Mouse (Mus musculus) intestine, embryonic 15.5 days (tissue): ENCODE results near the gene Tradd. TPM values are rescaled to one million over a fixed set of nuclear protein-coding genes. Genes with fewer than 3 reads are reported as not detected.
"Not testable (repeated sequence)": the region's sequence is repeated elsewhere in the genome, so short reads cannot be mapped to it uniquely, and the experiment has no call there.

Experiments
- ATAC-seq: fragments of 200-750 bp; cut with Nextera tagmentation; 2 replicates; pipeline ENCODE4 v1.8.0; 2017; ENCODE audit warnings: moderate TSS enrichment, moderate library complexity
- H3K27ac ChIP-seq: fragments of 300-500 bp; sonication (generic); 2 replicates; pipeline ENCODE4 v1.5.1; 2015; ENCODE audit warnings: mild to moderate bottlenecking, inconsistent platforms
- H3K27me3 ChIP-seq: fragments of 300-500 bp; sonication (generic); replicated peaks from 2 replicates; pipeline ENCODE4 v1.6.1; 2015; ENCODE audit warnings: inconsistent platforms
- H3K36me3 ChIP-seq: fragments of 300-500 bp; sonication (generic); 2 replicates; pipeline ENCODE4 v1.6.1; 2015; ENCODE audit warnings: inconsistent platforms
- H3K4me1 ChIP-seq: fragments of 300-500 bp; sonication (generic); replicated peaks from 2 replicates; pipeline ENCODE4 v1.6.1; 2015; ENCODE audit warnings: inconsistent platforms
- H3K4me2 ChIP-seq: fragments of 300-500 bp; sonication (generic); replicated peaks from 2 replicates; pipeline ENCODE4 v1.6.1; 2015; ENCODE audit warnings: mild to moderate bottlenecking, inconsistent platforms
- H3K4me3 ChIP-seq: fragments of 300-500 bp; sonication (generic); replicated peaks from 2 replicates; pipeline ENCODE4 v1.5.1; 2015; ENCODE audit warnings: inconsistent platforms
- H3K9ac ChIP-seq: fragments of 300-500 bp; sonication (generic); 2 replicates; pipeline ENCODE4 v1.6.1; 2015; ENCODE audit warnings: inconsistent platforms
- H3K9me3 ChIP-seq: fragments of 300-500 bp; sonication (generic); 2 replicates; pipeline ENCODE4 v1.6.1; 2016; ENCODE audit warnings: inconsistent platforms
- WGBS: fragments of 180-500 bp; shearing (Covaris S2); methylation state at CpG from one replicate; pipeline ENCODE4 v1.1.7; 2015; 5-methylcytosine and 5-hydroxymethylcytosine counted together
- polyA plus RNA-seq: library from polyadenylated mRNA; unstranded; fragments of >200 nt; fragmentation: Nextera tagmentation; extraction: Ambion mirVana; gene quantifications from 2 replicates; pipeline ENCODE4 v1.2.1, GENCODE M21; 2015

Gene Tradd
- polyA plus RNA-seq, 1 experiment from 2014 or later = 39.2 TPM

DNA sequence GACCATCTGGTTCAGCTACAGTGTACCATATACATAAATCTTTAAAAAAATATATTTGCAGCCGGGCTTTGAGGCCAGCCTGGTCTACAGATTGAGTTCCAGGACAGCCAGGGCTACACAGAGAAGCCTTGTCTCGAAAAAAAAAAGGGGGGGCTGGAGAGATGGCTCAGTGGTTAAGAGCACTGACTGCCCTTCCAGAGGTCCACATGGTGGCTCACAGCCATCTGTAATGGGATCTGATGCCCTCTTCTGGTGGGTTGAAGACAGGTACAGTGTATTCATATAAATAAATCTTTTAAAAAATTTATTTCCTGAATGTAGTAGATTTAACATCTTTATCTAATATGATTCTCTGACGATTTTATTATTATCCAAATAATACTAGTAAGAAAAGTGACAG, 27.4 kb upstream of the Tradd start:
- not testable (repeated sequence) for H3K27ac ChIP-seq, H3K9ac ChIP-seq, H3K4me2 ChIP-seq, ATAC-seq, H3K36me3 ChIP-seq, H3K9me3 ChIP-seq, H3K4me3 ChIP-seq
- 69% methylated on average over 3 of the region's 3 CpGs for WGBS
- peaks cover 11% of the 10 kb centered on the region for H3K27me3 ChIP-seq
- H3K4me1 ChIP-seq = peaks cover 11% of the 10 kb centered on the region

DNA sequence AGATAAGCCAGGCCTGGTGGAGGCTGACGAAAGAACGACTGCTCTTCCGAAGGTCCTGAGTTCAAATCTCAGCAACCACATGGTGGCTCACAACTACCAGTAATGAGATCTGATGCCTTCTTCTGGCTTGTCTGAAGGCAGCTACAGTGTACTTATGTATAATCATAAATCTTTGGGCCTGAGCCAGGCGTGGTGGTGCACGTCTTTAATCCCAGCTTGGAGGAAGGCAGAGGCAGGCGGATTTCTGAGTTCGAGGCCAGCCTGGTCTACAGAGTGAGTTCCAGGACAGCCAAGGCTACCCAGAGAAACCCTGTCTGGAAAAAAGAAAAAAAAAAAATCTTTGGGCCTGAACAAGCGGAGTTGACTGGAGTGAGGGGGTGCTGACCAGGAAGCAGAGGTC, 27.0 kb upstream of the Tradd start:
- not testable (repeated sequence) for H3K4me3 ChIP-seq, H3K36me3 ChIP-seq, ATAC-seq, H3K9me3 ChIP-seq, H3K27ac ChIP-seq, H3K4me2 ChIP-seq, H3K9ac ChIP-seq
- WGBS = 85% methylated on average over 8 of the region's 8 CpGs
- Histone ChIP-seq H3K27me3 (peaks cover 11% of the 10 kb centered on the region), H3K4me1 (peaks cover 11% of the 10 kb centered on the region)

DNA sequence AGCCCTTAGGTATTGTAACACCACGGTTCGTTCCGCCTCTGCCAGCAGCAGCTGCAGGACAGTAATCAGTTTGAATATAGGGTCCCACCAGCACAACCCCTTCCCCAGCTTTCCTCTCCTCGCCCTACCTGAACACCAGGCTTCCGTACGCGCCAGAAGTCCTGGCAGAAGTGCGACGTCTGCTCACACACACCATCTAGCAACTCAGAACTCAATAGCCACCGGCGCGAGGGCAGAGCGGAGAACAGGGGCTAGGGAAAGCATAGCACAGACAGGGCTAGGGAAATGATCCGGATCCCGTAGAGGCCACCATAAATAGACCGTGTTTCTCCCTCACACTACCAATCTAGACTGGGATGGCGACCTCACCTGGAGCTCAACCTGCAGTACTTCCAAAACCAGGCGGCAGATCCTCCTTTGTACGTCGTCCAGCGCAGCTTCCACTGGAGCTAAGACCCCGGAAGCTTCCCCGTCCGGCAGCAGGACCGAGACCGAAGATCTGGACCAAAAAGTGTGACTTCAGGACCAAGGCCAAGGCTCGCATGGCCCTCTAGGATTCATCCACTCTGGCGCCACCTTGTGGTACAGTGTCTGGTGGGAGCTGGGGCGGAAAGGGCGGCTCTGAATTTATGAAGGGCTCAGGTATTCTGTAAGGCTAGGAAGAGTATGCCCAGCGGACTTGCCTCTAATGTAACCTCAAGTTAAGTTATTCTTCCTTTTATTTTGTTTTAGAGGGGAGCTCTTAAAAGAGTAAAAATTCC, 26.3 kb upstream of the Tradd start:
- 7% methylated on average over 31 of the region's 31 CpGs for WGBS

DNA sequence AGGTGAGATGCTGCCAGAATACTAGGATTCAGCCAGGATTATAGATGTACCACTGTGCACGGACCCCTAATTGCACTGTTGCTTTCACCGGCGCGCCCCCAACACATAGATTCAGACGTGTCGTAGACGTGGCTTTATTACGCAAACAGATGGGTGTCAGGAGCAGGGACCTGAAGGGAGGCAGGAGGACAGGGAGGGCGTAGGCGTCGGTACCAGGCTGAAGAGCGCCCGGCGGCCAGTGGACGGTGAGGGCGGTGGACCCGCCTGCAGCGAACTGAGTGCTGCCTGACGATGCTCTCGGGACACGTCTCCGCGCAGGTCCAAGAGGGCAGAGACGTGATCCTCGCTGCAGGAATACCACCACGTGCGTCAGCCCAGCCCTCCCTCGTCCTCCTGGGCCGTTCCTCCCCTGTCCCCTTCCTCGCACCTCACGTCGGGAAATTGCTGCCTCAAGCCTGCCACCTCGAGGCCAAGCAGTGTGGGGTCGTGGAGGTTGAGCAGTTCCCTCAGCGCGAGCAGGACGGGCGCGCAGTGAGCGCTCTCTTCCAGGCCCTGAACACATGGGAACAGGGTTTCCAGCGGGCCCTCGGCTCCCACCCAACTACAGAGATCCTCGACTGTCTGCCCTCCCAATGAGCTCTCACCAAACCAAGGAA, 25.5 kb upstream of the Tradd start, which contains the start of gene 4931428F04Rik:
4931428F04Rik (minus strand) TSS at position 60 of the 656 bp plus-strand sequence.
- Histone ChIP-seq H3K27me3 (peaks cover 11% of the 10 kb centered on the region), H3K9ac (peak within 1 kb of the TSS; percentile 38; the same call in 1 of the 2 replicates), H3K4me1 (peaks cover 11% of the 10 kb centered on the region), H3K27ac (peak within 1 kb of the TSS; percentile 56; the same call in 1 of the 2 replicates), H3K9me3 (no peaks in the 10 kb centered on the region), H3K4me3 (peak within 1 kb of the TSS; percentile 48), H3K36me3 (no peaks in the 10 kb centered on the region), H3K4me2 (peak within 1 kb of the TSS; percentile 86)
- peak; percentile 30 for ATAC-seq
- WGBS = 1% methylated on average over 43 of the region's 43 CpGs

More for the DNA sequence above, 26.3 kb upstream of the Tradd start:
- Histone ChIP-seq H3K9ac (no peak overlapping the region), H3K4me2 (peak overlapping the region; percentile 86), H3K9me3 (no peaks in the 10 kb centered on the region), H3K36me3 (no peaks in the 10 kb centered on the region), H3K27ac (no peak overlapping the region), H3K4me1 (peaks cover 11% of the 10 kb centered on the region), H3K4me3 (peak overlapping the region; percentile 48; the same call in 1 of the 2 replicates), H3K27me3 (peaks cover 11% of the 10 kb centered on the region)
- no peak for ATAC-seq

DNA sequence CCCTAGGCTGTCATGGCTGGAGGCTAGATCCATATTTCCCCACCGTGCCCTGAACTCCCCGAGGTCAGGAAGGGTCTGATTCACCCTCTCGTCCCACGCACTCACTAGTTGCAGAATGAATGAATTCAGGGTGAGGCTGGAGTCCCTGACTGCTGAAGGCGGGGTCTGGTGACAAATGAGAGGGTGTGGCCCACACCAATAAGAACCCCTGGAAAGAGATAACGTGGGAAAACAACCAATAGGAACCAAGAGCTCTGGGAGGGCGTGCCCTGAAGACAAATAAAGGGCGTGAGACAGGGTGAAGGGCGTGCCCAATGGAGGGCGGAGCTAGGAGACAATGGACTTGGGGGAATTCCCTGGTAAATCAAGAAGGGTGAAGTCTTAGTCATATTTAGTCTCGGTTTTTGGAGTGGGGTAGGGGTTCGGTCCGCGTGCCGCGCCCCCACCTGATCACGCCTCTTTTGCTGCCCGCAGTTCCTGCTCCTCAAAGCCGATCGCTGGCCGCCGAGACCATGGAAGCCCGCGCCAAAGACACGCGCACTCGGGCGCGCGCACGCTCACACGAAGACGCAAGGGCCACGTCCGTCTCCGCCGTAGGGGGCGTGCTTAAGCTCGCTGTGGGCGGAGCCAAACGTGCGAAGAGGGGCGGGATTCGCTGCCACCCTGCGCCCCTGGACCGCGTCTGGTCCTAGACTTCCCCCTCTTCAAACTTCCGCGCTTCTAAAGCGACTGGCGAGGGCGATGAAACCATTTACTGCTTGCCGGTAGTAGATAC, 24.7 kb upstream of the Tradd start:
- Histone ChIP-seq H3K9me3 (no peaks in the 10 kb centered on the region), H3K27ac (peak overlapping the region; percentile 56; the same call in 1 of the 2 replicates), H3K36me3 (no peaks in the 10 kb centered on the region), H3K9ac (peak overlapping the region; percentile 38; the same call in 1 of the 2 replicates), H3K27me3 (peaks cover 11% of the 10 kb centered on the region), H3K4me2 (peak overlapping the region; percentile 86), H3K4me3 (peak overlapping the region; percentile 48), H3K4me1 (peaks cover 11% of the 10 kb centered on the region)
- peak; percentile 95 for ATAC-seq
- under 1% methylated on average over 53 of the region's 53 CpGs for WGBS

DNA sequence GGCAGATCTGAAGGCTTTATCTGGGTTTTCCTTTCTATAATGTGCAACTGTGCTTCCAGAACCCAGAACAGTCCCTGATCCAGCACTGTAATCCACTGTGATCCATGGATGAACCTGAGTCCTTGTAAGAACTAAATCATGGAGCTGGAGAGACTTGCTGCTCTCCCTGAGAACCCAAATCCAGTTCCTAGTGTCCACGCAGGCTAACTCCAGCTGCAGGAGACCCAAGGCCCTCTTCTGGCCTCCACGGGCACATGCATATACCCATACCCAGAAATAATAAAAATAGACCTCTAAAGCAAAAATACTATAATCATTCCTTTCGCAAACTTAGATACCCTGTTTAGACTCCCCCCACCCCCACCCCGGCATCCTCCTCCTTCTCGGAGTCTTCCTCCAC, 23.8 kb upstream of the Tradd start:
- Histone ChIP-seq H3K27ac (no peak overlapping the region), H3K36me3 (no peaks in the 10 kb centered on the region), H3K9ac (no peak overlapping the region), H3K4me3 (no peak overlapping the region), H3K4me1 (peaks cover 11% of the 10 kb centered on the region), H3K9me3 (no peaks in the 10 kb centered on the region), H3K4me2 (peak overlapping the region; percentile 86; the same call in 1 of the 2 replicates), H3K27me3 (peaks cover 11% of the 10 kb centered on the region)
- ATAC-seq = no peak
- 86% methylated on average over 5 of the region's 5 CpGs for WGBS

DNA sequence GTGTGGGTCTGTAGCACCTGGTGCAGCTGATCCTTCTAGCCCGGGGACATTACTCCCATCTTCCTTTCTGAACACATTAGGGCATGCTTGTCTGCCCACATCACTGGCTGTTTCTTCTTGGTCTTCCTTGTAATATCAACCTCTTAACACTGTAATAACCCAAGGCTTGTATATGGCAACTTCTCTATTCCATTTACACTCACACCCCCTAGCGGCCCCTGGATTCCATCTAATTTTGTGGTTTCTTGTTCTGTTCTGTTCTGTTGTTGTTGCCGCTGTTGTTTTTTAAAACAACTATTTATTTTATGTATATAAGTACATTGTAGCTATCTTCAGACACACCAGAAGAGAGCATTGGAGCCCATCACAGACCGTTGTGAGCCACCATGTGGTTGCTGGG, 22.5 kb upstream of the Tradd start:
- ATAC-seq = no peak
- 83% methylated on average over 4 of the region's 4 CpGs for WGBS
- Histone ChIP-seq H3K27ac (no peak overlapping the region), H3K9me3 (no peaks in the 10 kb centered on the region), H3K4me1 (peaks cover 11% of the 10 kb centered on the region), H3K9ac (no peak overlapping the region), H3K36me3 (no peaks in the 10 kb centered on the region), H3K27me3 (peaks cover 11% of the 10 kb centered on the region), H3K4me2 (no peak overlapping the region), H3K4me3 (no peak overlapping the region)

DNA sequence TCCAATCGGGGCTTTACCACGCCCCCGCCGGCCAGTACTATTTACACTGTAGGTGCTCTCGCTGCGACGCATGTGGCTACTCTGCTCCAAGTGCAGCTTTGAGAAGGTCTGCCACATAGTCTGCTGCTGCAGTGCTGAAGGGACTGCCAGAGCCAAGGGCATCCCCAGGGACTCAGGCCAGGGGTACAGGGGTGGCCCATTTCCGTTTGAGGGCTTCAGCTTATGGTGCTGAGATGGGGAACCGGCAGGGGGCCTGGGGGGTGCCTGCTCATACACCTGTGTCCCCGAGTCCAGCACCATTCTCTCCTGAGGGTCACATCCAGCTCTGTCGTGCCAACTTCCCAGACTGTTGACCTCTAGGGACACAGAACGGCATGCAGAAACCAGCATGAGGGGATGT, 21.1 kb upstream of the Tradd start:
- Histone ChIP-seq H3K9me3 (no peaks in the 10 kb centered on the region), H3K4me3 (no peak overlapping the region), H3K27me3 (peaks cover 7% of the 10 kb centered on the region), H3K9ac (no peak overlapping the region), H3K4me1 (peaks cover 7% of the 10 kb centered on the region), H3K27ac (no peak overlapping the region), H3K4me2 (no peak overlapping the region), H3K36me3 (no peaks in the 10 kb centered on the region)
- WGBS = 54% methylated on average over 12 of the region's 12 CpGs
- ATAC-seq = no peak

DNA sequence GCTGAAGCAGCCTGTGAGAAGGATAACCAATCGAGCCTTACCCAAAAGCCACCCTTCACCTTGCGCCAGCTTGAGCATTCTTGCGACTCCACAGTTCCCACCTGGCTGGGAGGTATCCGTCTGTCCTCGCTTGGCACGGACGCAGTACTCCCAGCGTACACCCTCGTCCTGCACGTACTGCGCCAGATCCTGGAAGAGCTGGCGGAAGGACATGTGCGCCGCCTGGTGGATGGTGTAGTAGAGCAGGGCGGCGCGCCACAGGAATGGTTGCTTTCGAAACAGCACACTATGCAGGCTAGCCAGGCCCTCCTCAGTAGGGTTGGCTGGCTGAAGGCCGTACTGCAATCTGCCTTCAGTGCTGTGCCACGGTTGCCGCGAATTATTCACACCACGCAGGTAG, 18.7 kb upstream of the Tradd start:
- H3K9me3 ChIP-seq = no peaks in the 10 kb centered on the region
- no peak overlapping the region for H3K27ac ChIP-seq
- no peak overlapping the region for H3K4me2 ChIP-seq
- WGBS = 33% methylated on average over 23 of the region's 23 CpGs
- no peak overlapping the region for H3K9ac ChIP-seq
- H3K4me1 ChIP-seq = peaks cover 10% of the 10 kb centered on the region
- no peaks in the 10 kb centered on the region for H3K36me3 ChIP-seq
- H3K4me3 ChIP-seq = no peak overlapping the region
- ATAC-seq = peak; percentile 80
- peaks cover 20% of the 10 kb centered on the region for H3K27me3 ChIP-seq

DNA sequence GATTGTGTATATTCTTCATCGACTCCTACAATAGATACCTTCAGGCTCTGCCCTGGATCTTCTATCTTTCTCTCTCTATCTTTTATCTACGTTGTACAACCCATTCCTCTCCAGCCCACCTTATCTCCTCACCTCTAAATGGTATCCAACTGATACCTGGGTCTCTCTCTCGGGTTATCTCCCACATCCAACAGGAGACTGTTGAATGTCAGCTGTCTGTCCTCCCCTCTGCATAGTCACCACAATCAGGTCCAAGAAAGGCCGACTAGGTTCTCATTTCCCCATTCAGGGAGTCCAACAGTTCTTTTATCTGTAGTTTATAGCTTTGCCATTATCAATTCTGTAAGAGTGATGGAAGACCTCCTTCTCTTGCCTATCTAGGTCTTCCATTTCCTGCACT, 17.8 kb upstream of the Tradd start:
- no peak overlapping the region for H3K4me2 ChIP-seq
- ATAC-seq = no peak
- WGBS = 87% methylated on average over 4 of the region's 4 CpGs
- peaks cover 10% of the 10 kb centered on the region for H3K4me1 ChIP-seq
- no peaks in the 10 kb centered on the region for H3K36me3 ChIP-seq
- no peak overlapping the region for H3K4me3 ChIP-seq
- peaks cover 28% of the 10 kb centered on the region for H3K27me3 ChIP-seq
- H3K9me3 ChIP-seq = no peaks in the 10 kb centered on the region
- no peak overlapping the region for H3K9ac ChIP-seq
- H3K27ac ChIP-seq = no peak overlapping the region

DNA sequence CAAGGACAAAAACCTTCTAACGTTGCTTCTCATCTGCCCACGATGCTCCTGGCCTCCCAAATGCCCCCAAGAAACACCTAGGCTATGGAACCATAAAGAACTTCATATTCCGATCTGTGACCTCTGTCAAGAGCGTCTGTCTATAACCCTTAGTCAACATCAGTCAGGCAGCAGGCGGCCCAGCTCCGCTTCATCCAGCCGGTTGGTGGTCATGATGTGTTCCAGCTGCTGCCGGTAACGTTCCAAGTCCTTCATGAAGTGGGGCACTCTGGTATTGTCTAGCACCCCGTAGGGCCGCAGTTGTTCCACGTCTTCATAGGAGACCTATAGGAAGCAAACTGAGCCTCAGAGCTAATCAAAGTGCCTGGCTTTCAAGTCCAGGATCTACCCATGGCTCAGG, 17.4 kb upstream of the Tradd start:
- H3K27ac ChIP-seq = no peak overlapping the region
- H3K4me3 ChIP-seq = no peak overlapping the region
- ATAC-seq = no peak
- no peaks in the 10 kb centered on the region for H3K36me3 ChIP-seq
- H3K4me1 ChIP-seq = peaks cover 10% of the 10 kb centered on the region
- H3K27me3 ChIP-seq = peaks cover 32% of the 10 kb centered on the region
- H3K9ac ChIP-seq = no peak overlapping the region
- no peaks in the 10 kb centered on the region for H3K9me3 ChIP-seq
- H3K4me2 ChIP-seq = no peak overlapping the region
- 91% methylated on average over 12 of the region's 12 CpGs for WGBS

DNA sequence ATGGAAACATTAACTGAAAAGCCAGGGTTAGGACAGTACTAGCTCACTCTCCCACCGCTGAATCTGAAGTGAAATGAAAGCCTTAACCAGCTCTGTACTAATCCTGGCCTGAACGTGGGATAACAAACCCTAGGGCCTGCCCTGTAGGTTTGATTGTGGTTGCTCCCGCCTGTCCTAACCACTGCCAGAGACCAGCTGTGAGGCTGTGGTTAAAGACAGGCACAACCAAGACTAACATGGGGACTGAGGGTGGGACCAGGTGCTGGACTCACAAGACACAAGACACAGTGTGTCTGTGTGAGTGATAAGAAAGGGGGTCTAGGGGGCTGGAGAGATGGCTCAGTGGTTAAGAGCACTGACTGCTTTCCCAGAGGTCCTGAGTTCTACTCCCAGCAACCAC, 16.2 kb upstream of the Tradd start:
- no peaks in the 10 kb centered on the region for H3K9me3 ChIP-seq
- H3K27ac ChIP-seq = no peak overlapping the region
- peaks cover 43% of the 10 kb centered on the region for H3K27me3 ChIP-seq
- no peaks in the 10 kb centered on the region for H3K36me3 ChIP-seq
- 72% methylated on average over 3 of the region's 3 CpGs for WGBS
- H3K4me2 ChIP-seq = no peak overlapping the region
- H3K4me3 ChIP-seq = no peak overlapping the region
- peaks cover 19% of the 10 kb centered on the region for H3K4me1 ChIP-seq
- ATAC-seq = no peak
- no peak overlapping the region for H3K9ac ChIP-seq
